Mouse (Mus musculus) C2C12 (cell line): ENCODE results near the gene Gm10491. TPM values are rescaled to one million over a fixed set of nuclear protein-coding genes. Genes with fewer than 3 reads are reported as not detected.
A peak's percentile ranks its signal among the peaks of the same experiment; 100 is the strongest.

ENCODE experiments used
- H3K27me3 ChIP-seq: one replicate; pipeline ENCODE4 v1.6.1; 2011; ENCODE audit not compliant: control insufficient read depth, insufficient read depth, insufficient read length
- H3K36me3 ChIP-seq: one replicate; pipeline ENCODE4 v1.6.1; 2011; ENCODE audit not compliant: control insufficient read depth, insufficient read depth
- H3K4me3 ChIP-seq: one replicate; pipeline ENCODE4 v1.5.1; 2011; ENCODE audit warnings: mild to moderate bottlenecking, control low read depth; ENCODE audit not compliant: poor library complexity, insufficient read depth, severe bottlenecking
- H3K79me2 ChIP-seq: one replicate; pipeline ENCODE4 v1.6.1; 2011; ENCODE audit not compliant: control insufficient read depth, insufficient read depth
- H3K79me3 ChIP-seq: one replicate; pipeline ENCODE4 v1.6.1; 2011; ENCODE audit warnings: low read depth, control low read depth
- H3ac ChIP-seq: one replicate; pipeline ENCODE3; 2011; ENCODE audit warnings: low read depth; ENCODE audit not compliant: control insufficient read depth, insufficient read length
- CEBPB ChIP-seq: IDR thresholded peaks from one replicate; pipeline ENCODE4 v1.6.1; 2011; ENCODE audit warnings: low read depth, mild to moderate bottlenecking, control low read depth, moderate library complexity
- CTCF ChIP-seq: IDR thresholded peaks from one replicate; pipeline ENCODE4 v1.5.1; 2011; ENCODE audit not compliant: control insufficient read depth, insufficient read depth, insufficient read length
- FOSL1 ChIP-seq: IDR thresholded peaks from one replicate; pipeline ENCODE4 v1.8.0; 2011; ENCODE audit warnings: mild to moderate bottlenecking, low read length; ENCODE audit not compliant: poor library complexity, insufficient read depth, severe bottlenecking
- MAX ChIP-seq: IDR thresholded peaks from one replicate; pipeline ENCODE4 v1.6.1; 2011; ENCODE audit warnings: mild to moderate bottlenecking, control low read depth
- MYOD1 ChIP-seq: IDR thresholded peaks from one replicate; pipeline ENCODE4 v1.6.1; 2011; ENCODE audit warnings: low read depth; ENCODE audit not compliant: control insufficient read depth, insufficient read length
- MYOG ChIP-seq: IDR thresholded peaks from one replicate; pipeline ENCODE4 v1.6.1; 2011; ENCODE audit not compliant: control insufficient read depth, insufficient read length; ENCODE audit errors: extremely low read depth
- USF1 ChIP-seq: IDR thresholded peaks from one replicate; pipeline ENCODE4 v1.6.1; 2011; ENCODE audit warnings: low read depth, mild to moderate bottlenecking, control low read depth, moderate library complexity
- polyA plus RNA-seq: library from polyadenylated mRNA; unstranded; fragments of >200 nt; fragmentation: generic; extraction: Trizol; gene quantifications from one replicate; pipeline ENCODE4 v1.2.1, GENCODE M21; 2012; ENCODE audit warnings: missing spikeins

Gm10491 gene
- polyA plus RNA-seq, 1 experiment: not detected

GRCm38 (mm10) chrX:7937667-7938066 lies 30.0 kb upstream of the Gm10491 start:
- Histone ChIP-seq H3K27me3 (no peaks in the 10 kb centered on the region), H3K4me3 (no peak overlapping the region), H3K79me2 (no peaks in the 10 kb centered on the region), H3ac (no peak overlapping the region), H3K36me3 (peaks cover 3% of the 10 kb centered on the region), H3K79me3 (no peaks in the 10 kb centered on the region)
- TF ChIP-seq MYOG (no peak), FOSL1 (peak; percentile 56), CEBPB (no peak)

- Histone ChIP-seq H3ac (no peak overlapping the region), H3K36me3 (peaks cover 3% of the 10 kb centered on the region), H3K4me3 (no peak overlapping the region), H3K79me3 (no peaks in the 10 kb centered on the region), H3K79me2 (no peaks in the 10 kb centered on the region), H3K27me3 (no peaks in the 10 kb centered on the region)
- TF ChIP-seq MAX: no peak
- TF ChIP-seq MYOG: no peak
- no peak for TF ChIP-seq USF1
- no peak for TF ChIP-seq CEBPB
- no peak for TF ChIP-seq FOSL1
- TF ChIP-seq MYOD1: no peak
- no peak for TF ChIP-seq CTCF
Measured at GRCm38 (mm10) chrX:7936874-7937273, 29.2 kb upstream of the Gm10491 start.

GRCm38 (mm10) chrX:7928270-7928790 lies 20.7 kb upstream of the Gm10491 start, which contains the start of gene Eras:
Gene Eras, minus strand, starts transcription at chrX:7928607.
- H3K4me3 ChIP-seq: no peak within 1 kb of the TSS

GRCm38 (mm10) chrX:7927116-7927515 lies 19.5 kb upstream of the Gm10491 start:
- TF ChIP-seq CEBPB (no peak), MYOD1 (no peak), USF1 (no peak), MAX (no peak), FOSL1 (no peak), CTCF (no peak), MYOG (no peak)
- peaks cover 26% of the 10 kb centered on the region for H3K27me3 ChIP-seq

More at GRCm38 (mm10) chrX:7928270-7928790, 20.7 kb upstream of the Gm10491 start, which contains the start of gene Eras:
- Histone ChIP-seq H3K27me3 (peaks cover 14% of the 10 kb centered on the region), H3ac (no peak within 1 kb of the TSS), H3K79me3 (no peaks in the 10 kb centered on the region), H3K79me2 (no peaks in the 10 kb centered on the region), H3K36me3 (no peaks in the 10 kb centered on the region)
- TF ChIP-seq MYOD1: no peak
- TF ChIP-seq FOSL1: no peak
- no peak for TF ChIP-seq CTCF
- no peak for TF ChIP-seq CEBPB
- no peak for TF ChIP-seq MYOG
- TF ChIP-seq MAX: no peak

GRCm38 (mm10) chrX:7926266-7926665 lies 18.6 kb upstream of the Gm10491 start:
- Histone ChIP-seq H3K4me3 (no peak overlapping the region), H3K79me3 (no peaks in the 10 kb centered on the region), H3K36me3 (no peaks in the 10 kb centered on the region), H3K79me2 (no peaks in the 10 kb centered on the region), H3ac (no peak overlapping the region), H3K27me3 (peaks cover 31% of the 10 kb centered on the region)
- TF ChIP-seq FOSL1: no peak
- no peak for TF ChIP-seq MYOD1
- no peak for TF ChIP-seq CEBPB

More at GRCm38 (mm10) chrX:7927116-7927515, 19.5 kb upstream of the Gm10491 start:
- Histone ChIP-seq H3ac (no peak overlapping the region), H3K79me3 (no peaks in the 10 kb centered on the region), H3K4me3 (no peak overlapping the region), H3K79me2 (no peaks in the 10 kb centered on the region), H3K36me3 (no peaks in the 10 kb centered on the region)

GRCm38 (mm10) chrX:7922032-7922431 lies 14.4 kb upstream of the Gm10491 start:
- Histone ChIP-seq H3ac (no peak overlapping the region), H3K79me3 (no peaks in the 10 kb centered on the region), H3K79me2 (no peaks in the 10 kb centered on the region), H3K4me3 (no peak overlapping the region), H3K36me3 (no peaks in the 10 kb centered on the region), H3K27me3 (peaks cover 33% of the 10 kb centered on the region)
- TF ChIP-seq USF1 (no peak), CEBPB (no peak)
